Mouse (Mus musculus): ENCODE data around the gene Dchs1.
A peak's percentile ranks its signal among the peaks of the same experiment; 100 is the strongest.

Dchs1 gene

GRCm38 (mm10) chr7:105703184-105703583 is 84.3 kb downstream of the Dchs1 start:
- DNase-seq (ENCODE audit: low read depth, low spot score) = peak; percentile 11
